Mouse (Mus musculus) bone marrow macrophage, adult 2 months (primary cell): ENCODE results near the gene Ptch2. TPM values are rescaled to one million over a fixed set of nuclear protein-coding genes. Genes with fewer than 3 reads are reported as not detected.
A peak's percentile ranks its signal among the peaks of the same experiment; 100 is the strongest.

Source experiments
- H3K27ac ChIP-seq: 2 replicates; pipeline ENCODE4 v1.5.1; 2012; ENCODE audit warnings: low read depth, low read length; ENCODE audit not compliant: insufficient read depth
- H3K4me1 ChIP-seq: 2 replicates; pipeline ENCODE4 v1.6.1; 2012; ENCODE audit warnings: low read length; ENCODE audit not compliant: control insufficient read depth, insufficient read depth
- H3K4me3 ChIP-seq: 2 replicates; pipeline ENCODE4 v1.5.1; 2012; ENCODE audit warnings: mild to moderate bottlenecking, low read length, moderate library complexity; ENCODE audit not compliant: insufficient read depth
- CTCF ChIP-seq: IDR thresholded peaks from 2 replicates; pipeline ENCODE4 v1.5.1; 2012; ENCODE audit warnings: low read depth, mild to moderate bottlenecking, low read length, moderate library complexity
- POLR2A ChIP-seq: IDR thresholded peaks from 2 replicates; pipeline ENCODE4 v1.6.1; 2012; ENCODE audit warnings: mild to moderate bottlenecking, low read depth, low read length, borderline replicate concordance
- polyA plus RNA-seq: library from polyadenylated mRNA; stranded (reverse); fragments of >200 nt; gene quantifications from 2 replicates; pipeline ENCODE4 v1.2.4, GENCODE M21; 2012; ENCODE audit not compliant: missing spikeins, insufficient read depth, insufficient read length

Ptch2 gene
- polyA plus RNA-seq, 1 experiment: not detected

GRCm38 (mm10) chr4:117149291-117150211 lies 53.7 kb downstream of the Ptch2 start:
- TF ChIP-seq CTCF (no peak), POLR2A (no peak)
- Histone ChIP-seq H3K4me1 (peaks cover 12% of the 10 kb centered on the region), H3K27ac (no peak overlapping the region), H3K4me3 (no peak overlapping the region)

- H3K4me1 ChIP-seq: peaks cover 12% of the 10 kb centered on the region
- no peak overlapping the region for H3K27ac ChIP-seq
- TF ChIP-seq CTCF (no peak), POLR2A (no peak)
- H3K4me3 ChIP-seq: no peak overlapping the region
Observed at GRCm38 (mm10) chr4:117150212-117150733, 54.4 kb downstream of the Ptch2 start.

- Histone ChIP-seq H3K4me1 (peaks cover 12% of the 10 kb centered on the region), H3K27ac (no peak overlapping the region)
Observed at GRCm38 (mm10) chr4:117151416-117151815, 55.5 kb downstream of the Ptch2 start.

GRCm38 (mm10) chr4:117152714-117153113 lies 56.8 kb downstream of the Ptch2 start:
- TF ChIP-seq POLR2A (no peak), CTCF (no peak)
- no peak overlapping the region for H3K27ac ChIP-seq
- peak overlapping the region; percentile 77; the same call in 1 of the 2 replicates for H3K4me3 ChIP-seq
- H3K4me1 ChIP-seq: peaks cover 12% of the 10 kb centered on the region

More at GRCm38 (mm10) chr4:117151416-117151815, 55.5 kb downstream of the Ptch2 start:
- TF ChIP-seq POLR2A (no peak), CTCF (no peak)
- H3K4me3 ChIP-seq: no peak overlapping the region

- peak overlapping the region; percentile 81 for H3K27ac ChIP-seq
Observed at GRCm38 (mm10) chr4:117155020-117155791, 59.3 kb downstream of the Ptch2 start.

GRCm38 (mm10) chr4:117155792-117156355 lies 60.0 kb downstream of the Ptch2 start, which contains the start of gene Rps8:
Gene Rps8, minus strand, starts transcription at chr4:117156243.
- H3K4me1 ChIP-seq: peaks cover 12% of the 10 kb centered on the region
- peak within 1 kb of the TSS; percentile 77 for H3K4me3 ChIP-seq
- TF ChIP-seq CTCF (no peak), POLR2A (0 out of 2 replicates have a peak, but pooled peaks have one; percentile 38)
- H3K27ac ChIP-seq: peak within 1 kb of the TSS; percentile 81

More at GRCm38 (mm10) chr4:117155020-117155791, 59.3 kb downstream of the Ptch2 start:
- H3K4me3 ChIP-seq: peak overlapping the region; percentile 77
- H3K4me1 ChIP-seq: peaks cover 12% of the 10 kb centered on the region
- TF ChIP-seq POLR2A: no peak
- no peak for TF ChIP-seq CTCF

GRCm38 (mm10) chr4:117156372-117156771 lies 60.5 kb downstream of the Ptch2 start:
- Histone ChIP-seq H3K4me3 (peak overlapping the region; percentile 77; the same call in 1 of the 2 replicates), H3K27ac (peak overlapping the region; percentile 64)

GRCm38 (mm10) chr4:117159666-117160065 lies 63.8 kb downstream of the Ptch2 start:
- no peak overlapping the region for H3K4me3 ChIP-seq
- no peak for TF ChIP-seq CTCF
- no peak for TF ChIP-seq POLR2A
- no peak overlapping the region for H3K27ac ChIP-seq
- H3K4me1 ChIP-seq: no peaks in the 10 kb centered on the region

More at GRCm38 (mm10) chr4:117156372-117156771, 60.5 kb downstream of the Ptch2 start:
- H3K4me1 ChIP-seq: peaks cover 12% of the 10 kb centered on the region
- no peak for TF ChIP-seq POLR2A
- no peak for TF ChIP-seq CTCF

GRCm38 (mm10) chr4:117161183-117161582 lies 65.3 kb downstream of the Ptch2 start:
- no peak for TF ChIP-seq CTCF
- TF ChIP-seq POLR2A: no peak
- Histone ChIP-seq H3K4me1 (0 out of 2 replicates have a peak, but pooled peaks cover 2% of the 10 kb centered on the region), H3K4me3 (no peak overlapping the region)

More at GRCm38 (mm10) chr4:117161183-117161582, 65.3 kb downstream of the Ptch2 start:
- H3K27ac ChIP-seq: no peak overlapping the region

Other genes with a start within 250 kb of the Ptch2 start
- not detected in 2 replicates for gene Zswim5, start 218.7 kb upstream of the Ptch2 start, polyA plus RNA-seq
- gene Urod, start 101.7 kb upstream of the Ptch2 start, polyA plus RNA-seq: 45.5 and 56.5 TPM in 2 replicates
- 24.5 and 26.8 TPM in 2 replicates for gene Hectd3, start 100.8 kb upstream of the Ptch2 start, polyA plus RNA-seq
- 8.1 and 8.5 TPM in 2 replicates for gene Eif2b3, start 76.7 kb upstream of the Ptch2 start, polyA plus RNA-seq
- 4.3 and 4.8 TPM in 2 replicates for gene Btbd19, start 29.6 kb downstream of the Ptch2 start, polyA plus RNA-seq
- 2.2 and 4.4 TPM in 2 replicates for gene Tctex1d4, start 30.7 kb downstream of the Ptch2 start, polyA plus RNA-seq
- 2.9 and 3.3 TPM in 2 replicates for gene Plk3, start 37.9 kb downstream of the Ptch2 start, polyA plus RNA-seq
- 1,158 and 1,548 TPM in 2 replicates for gene Rps8, start 60.2 kb downstream of the Ptch2 start, polyA plus RNA-seq
- gene Kif2c, start 86.6 kb downstream of the Ptch2 start, polyA plus RNA-seq: 17.2 and 20.5 TPM in 2 replicates
- not detected in 2 replicates for gene Tmem53, start 155.9 kb downstream of the Ptch2 start, polyA plus RNA-seq
- gene Armh1, start 156.1 kb downstream of the Ptch2 start, polyA plus RNA-seq: not detected in 2 replicates